Mouse (Mus musculus) brain, embryonic 14.5 days (tissue): ENCODE measurements around the gene Gm10272.

Experiments
- CTCF ChIP-seq: fragments of 200-500 bp; IDR thresholded peaks from 2 replicates; pipeline ENCODE4 v1.5.1; 2012; ENCODE audit warnings: inconsistent platforms, mild to moderate bottlenecking, moderate library complexity, borderline replicate concordance; ENCODE audit not compliant: insufficient read depth, insufficient read length; ENCODE audit errors: extremely low read depth
- POLR2A ChIP-seq: fragments of 200-500 bp; IDR thresholded peaks from 2 replicates; pipeline ENCODE4 v1.6.1; 2012; ENCODE audit warnings: mild to moderate bottlenecking, inconsistent platforms, borderline replicate concordance; ENCODE audit not compliant: poor library complexity, insufficient read depth, insufficient read length, severe bottlenecking; ENCODE audit errors: extremely low read depth

- TF ChIP-seq CTCF (no peak), POLR2A (no peak)
Observed at GRCm38 (mm10) chr10:77753448-77753847, 47.0 kb downstream of the Gm10272 start.
